Mouse (Mus musculus) intestine, postnatal 0 days (tissue): ENCODE measurements at regions not wholly inside any gene's neighbourhood (a gene's known extent, or its start where the extent isn't known, plus 50 kb on each side); places are given as distances from the start of the nearest gene placed in this dataset.

ENCODE experiments used
- ATAC-seq: fragments of 200-750 bp; cut with Nextera tagmentation; 2 replicates; pipeline ENCODE4 v1.8.0; 2017; ENCODE audit warnings: mild to moderate bottlenecking, moderate TSS enrichment, moderate library complexity
- H3K27ac ChIP-seq: fragments of 300-500 bp; sonication (generic); 2 replicates; pipeline ENCODE4 v1.5.1; 2014; ENCODE audit warnings: mild to moderate bottlenecking, low read depth, low read length, moderate library complexity
- H3K27me3 ChIP-seq: fragments of 300-500 bp; sonication (generic); replicated peaks from 2 replicates; pipeline ENCODE4 v1.6.1; 2014; ENCODE audit warnings: low read length, mixed read lengths; ENCODE audit not compliant: control insufficient read depth, insufficient read depth
- H3K36me3 ChIP-seq: fragments of 300-500 bp; sonication (generic); 2 replicates; pipeline ENCODE4 v1.6.1; 2014; ENCODE audit warnings: mild to moderate bottlenecking, moderate library complexity; ENCODE audit not compliant: control insufficient read depth, insufficient read depth
- H3K4me1 ChIP-seq: fragments of 300-500 bp; sonication (generic); replicated peaks from 2 replicates; pipeline ENCODE4 v1.6.1; 2014; ENCODE audit warnings: antibody characterized with exemption, low read length, mixed read lengths; ENCODE audit not compliant: control insufficient read depth, insufficient read depth
- H3K4me2 ChIP-seq: fragments of 300-500 bp; sonication (generic); replicated peaks from 2 replicates; pipeline ENCODE4 v1.6.1; 2014; ENCODE audit warnings: low read depth, mild to moderate bottlenecking, moderate library complexity
- H3K4me3 ChIP-seq: fragments of 300-500 bp; sonication (generic); 2 replicates; pipeline ENCODE4 v1.5.1; 2014; ENCODE audit warnings: low read depth, low read length
- H3K9ac ChIP-seq: fragments of 300-500 bp; sonication (generic); 2 replicates; pipeline ENCODE4 v1.6.1; 2014; ENCODE audit warnings: mild to moderate bottlenecking, low read depth, low read length
- H3K9me3 ChIP-seq: fragments of 300-500 bp; sonication (generic); 2 replicates; pipeline ENCODE4 v1.6.1; 2016; ENCODE audit warnings: mixed run types; ENCODE audit not compliant: control insufficient read depth
- CTCF ChIP-seq: sonication (generic); IDR thresholded peaks from 2 replicates; pipeline ENCODE4 v1.5.1; 2016; ENCODE audit warnings: low read depth, mild to moderate bottlenecking, control low read depth, antibody characterized with exemption, moderate library complexity
- WGBS: fragments of 180-500 bp; shearing (Covaris S2); extraction: QIAGEN DNeasy Blood & Tissue Kit; methylation state at CpG from one replicate; pipeline ENCODE4 v1.1.7; 2014; 5-methylcytosine and 5-hydroxymethylcytosine counted together

GRCm38 (mm10) chr4:64276980-64277379, 230.2 kb upstream of the Tnc start:
- Histone ChIP-seq H3K4me3 (no peak overlapping the region), H3K36me3 (no peaks in the 10 kb centered on the region), H3K4me2 (no peak overlapping the region), H3K27me3 (no peaks in the 10 kb centered on the region), H3K9ac (no peak overlapping the region), H3K4me1 (no peaks in the 10 kb centered on the region), H3K27ac (no peak overlapping the region), H3K9me3 (no peaks in the 10 kb centered on the region)
- WGBS, result 44% methylated on average over 2 of the region's 2 CpGs
- ATAC-seq, result no peak
- no peak for TF ChIP-seq CTCF

GRCm38 (mm10) chr4:64274291-64274960, 227.6 kb upstream of the Tnc start:
- H3K9me3 ChIP-seq, result no peaks in the 10 kb centered on the region
- H3K27me3 ChIP-seq, result no peaks in the 10 kb centered on the region
- WGBS, result 92% methylated on average over 3 of the region's 3 CpGs
- H3K36me3 ChIP-seq, result no peaks in the 10 kb centered on the region
- no peak overlapping the region for H3K4me2 ChIP-seq
- no peak for ATAC-seq
- TF ChIP-seq CTCF, result no peak
- no peak overlapping the region for H3K4me3 ChIP-seq
- H3K27ac ChIP-seq, result no peak overlapping the region
- H3K4me1 ChIP-seq, result no peaks in the 10 kb centered on the region
- H3K9ac ChIP-seq, result no peak overlapping the region

DNA sequence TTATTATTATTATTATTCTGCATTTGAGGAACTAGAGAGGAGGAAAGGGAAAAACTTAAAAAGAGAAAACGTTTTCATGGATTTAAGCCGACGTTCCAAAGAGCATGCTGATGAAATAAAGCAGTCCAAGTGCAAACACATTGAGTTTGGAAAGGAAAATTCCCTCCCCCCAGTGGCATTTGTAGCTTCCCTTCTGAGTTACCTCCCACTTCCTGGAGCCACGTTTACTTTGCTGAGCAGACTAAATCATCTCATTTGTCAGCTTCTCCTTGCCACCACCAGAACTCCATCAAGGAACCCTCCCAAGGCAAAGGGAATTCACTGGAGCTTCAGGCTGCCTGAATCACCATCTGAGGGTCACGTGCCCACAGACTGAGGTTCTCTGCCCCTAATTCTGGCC, 223.0 kb upstream of the Tnc start:
- TF ChIP-seq CTCF, result no peak
- Histone ChIP-seq H3K36me3 (no peaks in the 10 kb centered on the region), H3K9me3 (no peaks in the 10 kb centered on the region), H3K4me2 (no peak overlapping the region), H3K9ac (no peak overlapping the region), H3K27ac (no peak overlapping the region), H3K27me3 (no peaks in the 10 kb centered on the region), H3K4me3 (no peak overlapping the region), H3K4me1 (no peaks in the 10 kb centered on the region)
- no peak for ATAC-seq
- 31% methylated on average over 5 of the region's 5 CpGs for WGBS

DNA sequence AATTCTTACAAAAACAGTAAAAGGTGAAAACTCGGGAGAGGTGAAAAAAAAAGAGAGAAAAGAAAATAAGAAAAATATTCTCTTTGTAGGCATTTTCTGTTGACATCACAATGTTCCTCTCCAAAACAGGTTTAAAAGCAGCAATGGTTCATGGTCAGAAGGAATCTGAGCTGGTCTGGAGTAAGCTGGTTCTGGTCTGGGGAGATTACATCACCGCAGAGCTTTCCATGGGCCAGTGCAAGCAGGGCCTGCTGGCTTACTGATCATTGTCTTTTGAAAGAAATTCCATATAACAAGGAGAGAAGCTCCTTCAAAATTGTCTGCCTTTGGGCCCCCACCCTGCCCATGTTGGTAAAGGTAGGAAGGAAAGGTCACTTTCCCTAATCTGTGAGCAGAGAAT, 222.3 kb upstream of the Tnc start:
- no peak for ATAC-seq
- H3K9me3 ChIP-seq, result no peaks in the 10 kb centered on the region
- H3K27me3 ChIP-seq, result no peaks in the 10 kb centered on the region
- H3K9ac ChIP-seq, result no peak overlapping the region
- no peaks in the 10 kb centered on the region for H3K36me3 ChIP-seq
- no peak for TF ChIP-seq CTCF
- no peak overlapping the region for H3K4me2 ChIP-seq
- no peak overlapping the region for H3K27ac ChIP-seq
- 87% methylated on average over 2 of the region's 2 CpGs for WGBS
- H3K4me1 ChIP-seq, result no peaks in the 10 kb centered on the region
- H3K4me3 ChIP-seq, result no peak overlapping the region

- Histone ChIP-seq H3K27ac (no peak overlapping the region), H3K4me1 (no peaks in the 10 kb centered on the region), H3K9me3 (no peaks in the 10 kb centered on the region)
Observed at GRCm38 (mm10) chr4:64260473-64260872, 213.7 kb upstream of the Tnc start.

GRCm38 (mm10) chr4:64260188-64260444, 213.3 kb upstream of the Tnc start:
- Histone ChIP-seq H3K4me1 (no peaks in the 10 kb centered on the region), H3K9me3 (no peaks in the 10 kb centered on the region), H3K27ac (no peak overlapping the region), H3K4me3 (no peak overlapping the region), H3K4me2 (no peak overlapping the region), H3K27me3 (no peaks in the 10 kb centered on the region), H3K9ac (no peak overlapping the region), H3K36me3 (no peaks in the 10 kb centered on the region)
- no peak for ATAC-seq
- TF ChIP-seq CTCF, result no peak

More at GRCm38 (mm10) chr4:64260473-64260872, 213.7 kb upstream of the Tnc start:
- no peaks in the 10 kb centered on the region for H3K36me3 ChIP-seq
- H3K9ac ChIP-seq, result no peak overlapping the region
- TF ChIP-seq CTCF, result no peak
- no peak overlapping the region for H3K4me3 ChIP-seq
- no peak for ATAC-seq
- no peaks in the 10 kb centered on the region for H3K27me3 ChIP-seq
- H3K4me2 ChIP-seq, result no peak overlapping the region
